Mouse (Mus musculus): ENCODE data around the gene Krt12. TPM values are rescaled to one million over a fixed set of nuclear protein-coding genes. Genes with fewer than 3 reads are reported as not detected.

Krt12 gene
- total and polyA plus RNA-seq, 2 experiments from 2014 or later = not detected

- DNase-seq (ENCODE audit: low spot score) (no peak), ATAC-seq (ENCODE audit: insufficient read depth, low read depth) (no peak)
- Histone ChIP-seq H3K4me1 (ENCODE audit: control insufficient read depth, insufficient read depth) (no peaks in the 10 kb centered on the region), H3K27me3 (ENCODE audit: control insufficient read depth, insufficient read depth, low read length) (peaks cover 6% of the 10 kb centered on the region; the same call in 1 of the 2 replicates), H3K27ac (ENCODE audit: low read depth) (no peak overlapping the region), H3K36me3 (replicated peaks; ENCODE audit: control insufficient read depth, insufficient read depth, low read length) (no peaks in the 10 kb centered on the region), H3K4me2 (ENCODE audit: low read depth, low read length) (no peak overlapping the region), H3K9me3 (replicated peaks; ENCODE audit: control insufficient read depth, low read length) (no peaks in the 10 kb centered on the region), H3K9ac (replicated peaks; ENCODE audit: low read depth, low read length) (no peak overlapping the region), H3K4me3 (ENCODE audit: low read depth, low read length) (no peak overlapping the region)
- TF ChIP-seq EP300 (IDR thresholded peaks at IDR 0.05; ENCODE audit: low read depth) (no peak), CTCF (IDR thresholded peaks at IDR 0.05; ENCODE audit: low read depth) (no peak)
- 74% methylated on average over 13 of the region's 13 CpGs for WGBS
Observed at GRCm38 (mm10) chr11:99416902-99417301, 5.2 kb downstream of the Krt12 start.

- no peak for DNase-seq (ENCODE audit: low spot score)
- Histone ChIP-seq H3K36me3 (replicated peaks; ENCODE audit: control insufficient read depth, insufficient read depth, low read length) (no peaks in the 10 kb centered on the region), H3K4me2 (ENCODE audit: low read depth, low read length) (no peak overlapping the region), H3K9ac (replicated peaks; ENCODE audit: low read depth, low read length) (no peak overlapping the region), H3K27me3 (ENCODE audit: control insufficient read depth, insufficient read depth, low read length) (0 out of 2 replicates have a peak, but pooled peaks cover 3% of the 10 kb centered on the region), H3K27ac (ENCODE audit: low read depth) (no peak overlapping the region), H3K4me1 (ENCODE audit: control insufficient read depth, insufficient read depth) (no peaks in the 10 kb centered on the region), H3K9me3 (replicated peaks; ENCODE audit: control insufficient read depth, low read length) (no peaks in the 10 kb centered on the region), H3K4me3 (ENCODE audit: low read depth, low read length) (no peak overlapping the region)
- TF ChIP-seq CTCF (IDR thresholded peaks at IDR 0.05; ENCODE audit: low read depth) = no peak
- TF ChIP-seq EP300 (IDR thresholded peaks at IDR 0.05; ENCODE audit: low read depth) = no peak
- ATAC-seq (ENCODE audit: insufficient read depth, low read depth) = no peak
- WGBS = 84% methylated on average over 13 of the region's 13 CpGs
Observed at GRCm38 (mm10) chr11:99414463-99415147, 7.5 kb downstream of the Krt12 start.

- ATAC-seq (ENCODE audit: insufficient read depth, low read depth) (no peak), DNase-seq (ENCODE audit: low spot score) (peak; percentile 28)
- H3K9me3 ChIP-seq (replicated peaks; ENCODE audit: control insufficient read depth, low read length) = no peaks in the 10 kb centered on the region
- H3K9ac ChIP-seq (replicated peaks; ENCODE audit: low read depth, low read length) = no peak overlapping the region
- H3K27me3 ChIP-seq (ENCODE audit: control insufficient read depth, insufficient read depth, low read length) = 0 out of 2 replicates have a peak, but pooled peaks cover 3% of the 10 kb centered on the region
- H3K36me3 ChIP-seq (replicated peaks; ENCODE audit: control insufficient read depth, insufficient read depth, low read length) = no peaks in the 10 kb centered on the region
- no peak overlapping the region for H3K4me2 ChIP-seq (ENCODE audit: low read depth, low read length)
- TF ChIP-seq EP300 (IDR thresholded peaks at IDR 0.05; ENCODE audit: low read depth) (no peak), CTCF (IDR thresholded peaks at IDR 0.05; ENCODE audit: low read depth) (peak; percentile 64)
- WGBS = 20% methylated on average over 6 of the region's 6 CpGs
- no peak overlapping the region for H3K4me3 ChIP-seq (ENCODE audit: low read depth, low read length)
- H3K4me1 ChIP-seq (ENCODE audit: control insufficient read depth, insufficient read depth) = no peaks in the 10 kb centered on the region
- H3K27ac ChIP-seq (ENCODE audit: low read depth) = no peak overlapping the region
Observed at GRCm38 (mm10) chr11:99413247-99413646, 8.8 kb downstream of the Krt12 start.

- no peak for ATAC-seq (ENCODE audit: insufficient read depth, low read depth)
- no peak for TF ChIP-seq EP300 (IDR thresholded peaks at IDR 0.05; ENCODE audit: low read depth)
- no peak for TF ChIP-seq CTCF (IDR thresholded peaks at IDR 0.05; ENCODE audit: low read depth)
- WGBS = 63% methylated on average over 10 of the region's 10 CpGs
Observed at GRCm38 (mm10) chr11:99406186-99406585, 15.9 kb downstream of the Krt12 start.

GRCm38 (mm10) chr11:99399956-99400549 is 22.0 kb downstream of the Krt12 start:
- WGBS = 72% methylated on average over 13 of the region's 13 CpGs
- no peak overlapping the region for H3K27ac ChIP-seq (ENCODE audit: low read depth)
- no peaks in the 10 kb centered on the region for H3K9me3 ChIP-seq (replicated peaks; ENCODE audit: control insufficient read depth, low read length)
- no peak overlapping the region for H3K4me2 ChIP-seq (ENCODE audit: low read depth, low read length)
- H3K9ac ChIP-seq (replicated peaks; ENCODE audit: low read depth, low read length) = no peak overlapping the region
- DNase-seq (ENCODE audit: low spot score) (no peak), ATAC-seq (ENCODE audit: insufficient read depth, low read depth) (no peak)
- H3K4me3 ChIP-seq (ENCODE audit: low read depth, low read length) = no peak overlapping the region
- H3K27me3 ChIP-seq (ENCODE audit: control insufficient read depth, insufficient read depth, low read length) = peaks cover 16% of the 10 kb centered on the region
- no peaks in the 10 kb centered on the region for H3K4me1 ChIP-seq (ENCODE audit: control insufficient read depth, insufficient read depth)
- no peaks in the 10 kb centered on the region for H3K36me3 ChIP-seq (replicated peaks; ENCODE audit: control insufficient read depth, insufficient read depth, low read length)
- TF ChIP-seq CTCF (IDR thresholded peaks at IDR 0.05; ENCODE audit: low read depth) (no peak), EP300 (IDR thresholded peaks at IDR 0.05; ENCODE audit: low read depth) (no peak)

More at GRCm38 (mm10) chr11:99406186-99406585, 15.9 kb downstream of the Krt12 start:
- no peak overlapping the region for H3K4me2 ChIP-seq (ENCODE audit: low read depth, low read length)
- no peak for DNase-seq (ENCODE audit: low spot score)
- no peaks in the 10 kb centered on the region for H3K36me3 ChIP-seq (replicated peaks; ENCODE audit: control insufficient read depth, insufficient read depth, low read length)
- H3K9ac ChIP-seq (replicated peaks; ENCODE audit: low read depth, low read length) = no peak overlapping the region
- no peaks in the 10 kb centered on the region for H3K9me3 ChIP-seq (replicated peaks; ENCODE audit: control insufficient read depth, low read length)
- H3K4me1 ChIP-seq (ENCODE audit: control insufficient read depth, insufficient read depth) = no peaks in the 10 kb centered on the region
- no peak overlapping the region for H3K27ac ChIP-seq (ENCODE audit: low read depth)
- H3K4me3 ChIP-seq (ENCODE audit: low read depth, low read length) = no peak overlapping the region
- peaks cover 3% of the 10 kb centered on the region; the same call in 1 of the 2 replicates for H3K27me3 ChIP-seq (ENCODE audit: control insufficient read depth, insufficient read depth, low read length)
